Mouse (Mus musculus): Measurements from ENCODE around the gene Ecd.

Gene Ecd

GRCm38 (mm10) chr14:20347991-20348541, at the start of gene Ecd, which contains the start of gene Fam149b:
TSS of gene Ecd (minus strand) at chr14:20348121.
TSS of gene Fam149b (plus strand) at chr14:20348162.
- peak; percentile 86 to 96 for DNase-seq

- no peak for DNase-seq
Observed at GRCm38 (mm10) chr14:20397220-20397619, 49.3 kb upstream of the Ecd start.

GRCm38 (mm10) chr14:20393205-20393913, 45.4 kb upstream of the Ecd start, which contains the start of gene Mrps16:
TSS of gene Mrps16 (minus strand) at chr14:20393634.
- DNase-seq: peak; percentile 91 to 95

GRCm38 (mm10) chr14:20392326-20392725, 44.4 kb upstream of the Ecd start:
- DNase-seq: no peak

GRCm38 (mm10) chr14:20389446-20390079, 41.6 kb upstream of the Ecd start:
- DNase-seq: no peak

- peak; percentile 95 to 97 for DNase-seq
Observed at GRCm38 (mm10) chr14:20388441-20389129, 40.7 kb upstream of the Ecd start, which contains the start of gene Dnajc9. TSS of gene Dnajc9 (minus strand) at chr14:20388910.

- DNase-seq: no peak
Observed at GRCm38 (mm10) chr14:20379753-20380430, 32.0 kb upstream of the Ecd start.

- DNase-seq: no peak
Observed at GRCm38 (mm10) chr14:20379087-20379640, 31.2 kb upstream of the Ecd start.

GRCm38 (mm10) chr14:20378313-20379061, 30.6 kb upstream of the Ecd start:
- DNase-seq: peak; percentile 36 to 40

GRCm38 (mm10) chr14:20377112-20377521, 29.2 kb upstream of the Ecd start:
- DNase-seq: no peak

GRCm38 (mm10) chr14:20371854-20372253, 23.9 kb upstream of the Ecd start:
- DNase-seq: no peak

- no peak for DNase-seq
Observed at GRCm38 (mm10) chr14:20370798-20371197, 22.9 kb upstream of the Ecd start.

- no peak for DNase-seq
Observed at GRCm38 (mm10) chr14:20368271-20368670, 20.4 kb upstream of the Ecd start.

GRCm38 (mm10) chr14:20363230-20363629, 15.3 kb upstream of the Ecd start:
- DNase-seq: no peak

- no peak for DNase-seq
Observed at GRCm38 (mm10) chr14:20347441-20347990, 405 bp downstream of the Ecd start.

GRCm38 (mm10) chr14:20345885-20346284, 2.0 kb downstream of the Ecd start:
- no peak for DNase-seq

- DNase-seq: no peak
Observed at GRCm38 (mm10) chr14:20340866-20341265, 7.1 kb downstream of the Ecd start.

GRCm38 (mm10) chr14:20340149-20340548, 7.8 kb downstream of the Ecd start:
- DNase-seq: no peak

GRCm38 (mm10) chr14:20339415-20339814, 8.5 kb downstream of the Ecd start:
- DNase-seq: no peak

GRCm38 (mm10) chr14:20331316-20331715, 16.6 kb downstream of the Ecd start:
- DNase-seq: no peak

GRCm38 (mm10) chr14:20328474-20328873, 19.4 kb downstream of the Ecd start:
- DNase-seq: no peak

Measured in cerebellum, postnatal 36 days (tissue).